Mouse (Mus musculus): Measurements from ENCODE around the gene Ctu1.
"Not testable (repeated sequence)": the region's sequence is repeated elsewhere in the genome, so short reads cannot be mapped to it uniquely, and the experiment has no call there.

GRCm38 (mm10) chr7:43667221-43667620 is 4.6 kb upstream of the Ctu1 start:
- TF ChIP-seq POLR2A, CTCF (IDR thresholded peaks at IDR 0.05; ENCODE audit: insufficient read depth, low read depth, low read length): not testable (repeated sequence)
